Mouse (Mus musculus) heart, embryonic 14.5 days (tissue): Measurements from ENCODE around the gene Sigmar1. TPM values are rescaled to one million over a fixed set of nuclear protein-coding genes. Genes with fewer than 3 reads are reported as not detected.
A peak's percentile ranks its signal among the peaks of the same experiment; 100 is the strongest.

Experiments
- ATAC-seq: fragments of 200-750 bp; cut with Nextera tagmentation; 2 replicates; pipeline ENCODE4 v1.8.0; 2017; ENCODE audit warnings: low read depth, moderate TSS enrichment; ENCODE audit not compliant: insufficient number of reproducible peaks, insufficient read depth, low FRiP score
- H3K27ac ChIP-seq, 2 experiments: fragments of 200-500 bp in 1 of 2; fragments of 300-500 bp in 1 of 2; sonication (generic) in 1 of 2; replicated peaks in 1 of 2; 2 replicates each; pipeline ENCODE4 v1.5.1; 2012 to 2014; ENCODE audit warnings: low read depth in 2 of 2, low read length in 2 of 2, control low read depth in 1 of 2, mild to moderate bottlenecking in 1 of 2, mixed read lengths in 1 of 2; ENCODE audit not compliant: control insufficient read depth in 1 of 2, insufficient read depth in 1 of 2
- H3K27me3 ChIP-seq: fragments of 300-500 bp; sonication (generic); 2 replicates; pipeline ENCODE4 v1.6.1; 2014; ENCODE audit warnings: mild to moderate bottlenecking, low read length, control low read depth; ENCODE audit not compliant: control insufficient read depth, insufficient read depth
- H3K36me3 ChIP-seq: fragments of 300-500 bp; sonication (generic); 2 replicates; pipeline ENCODE4 v1.6.1; 2014; ENCODE audit warnings: mild to moderate bottlenecking, control low read depth, low read length, mixed read lengths; ENCODE audit not compliant: control insufficient read depth, insufficient read depth
- H3K4me1 ChIP-seq, 2 experiments: fragments of 200-500 bp in 1 of 2; fragments of 300-500 bp in 1 of 2; sonication (generic) in 1 of 2; 2 replicates each; pipeline ENCODE4 v1.6.1; 2012 to 2014; ENCODE audit warnings: low read length in 2 of 2, control low read depth in 1 of 2, mixed read lengths in 1 of 2; ENCODE audit not compliant: control insufficient read depth in 2 of 2, insufficient read depth in 2 of 2
- H3K4me2 ChIP-seq: fragments of 300-500 bp; sonication (generic); 2 replicates; pipeline ENCODE4 v1.6.1; 2014; ENCODE audit warnings: mild to moderate bottlenecking, low read length
- H3K4me3 ChIP-seq, 2 experiments: fragments of 200-500 bp in 1 of 2; fragments of 300-500 bp in 1 of 2; sonication (generic) in 1 of 2; 2 replicates each; pipeline ENCODE4 v1.5.1; 2012 to 2014; ENCODE audit warnings: low read length in 2 of 2, mild to moderate bottlenecking in 2 of 2, control low read depth in 1 of 2, low read depth in 1 of 2, moderate library complexity in 1 of 2; ENCODE audit not compliant: control insufficient read depth in 1 of 2, insufficient read depth in 1 of 2
- H3K9ac ChIP-seq: fragments of 300-500 bp; sonication (generic); 2 replicates; pipeline ENCODE4 v1.6.1; 2014; ENCODE audit warnings: mild to moderate bottlenecking, low read length
- H3K9me3 ChIP-seq: fragments of 300-500 bp; sonication (generic); 2 replicates; pipeline ENCODE4 v1.6.1; 2016; ENCODE audit warnings: low read length, control low read depth; ENCODE audit not compliant: control insufficient read depth
- WGBS: fragments of 180-500 bp; shearing (Covaris S2); extraction: QIAGEN DNeasy Blood & Tissue Kit; methylation state at CpG from one replicate; pipeline ENCODE4 v1.1.7; 2014; 5-methylcytosine and 5-hydroxymethylcytosine counted together
- polyA plus RNA-seq: library from polyadenylated mRNA; unstranded; fragments of >200 nt; fragmentation: Nextera tagmentation; extraction: Ambion mirVana; gene quantifications from 2 replicates; pipeline ENCODE4 v1.2.1, GENCODE M21; 2014

Sigmar1 gene
- polyA plus RNA-seq, 1 experiment from 2014 or later, result 57.0 TPM

- H3K36me3 ChIP-seq, result peaks cover 14% of the 10 kb centered on the region
- 90% methylated on average over 13 of the region's 13 CpGs for WGBS
- no peak for ATAC-seq
- no peaks in the 10 kb centered on the region for H3K27me3 ChIP-seq
- H3K4me1 ChIP-seq, result peaks cover 4 to 10% of the 10 kb centered on the region in 2 experiments
- no peak overlapping the region for H3K9ac ChIP-seq
- H3K4me3 ChIP-seq, result no peak overlapping the region
- H3K27ac ChIP-seq, result no peak overlapping the region
- H3K9me3 ChIP-seq, result no peaks in the 10 kb centered on the region; the same call in 1 of the 2 replicates
- H3K4me2 ChIP-seq, result no peak overlapping the region
Measured at GRCm38 (mm10) chr4:41739260-41739659, 16.7 kb downstream of the Sigmar1 start.

GRCm38 (mm10) chr4:41738256-41738603 is 17.7 kb downstream of the Sigmar1 start:
- Histone ChIP-seq H3K27me3 (peaks cover 8% of the 10 kb centered on the region; the same call in 1 of the 2 replicates), H3K9me3 (no peaks in the 10 kb centered on the region; the same call in 1 of the 2 replicates), H3K9ac (no peak overlapping the region), H3K4me1 (peaks cover 4 to 10% of the 10 kb centered on the region in 2 experiments), H3K36me3 (peaks cover 14% of the 10 kb centered on the region), H3K4me3 (no peak overlapping the region), H3K4me2 (no peak overlapping the region), H3K27ac (no peak overlapping the region)
- WGBS, result 74% methylated on average over 1 of the region's 1 CpGs
- ATAC-seq, result no peak

- H3K36me3 ChIP-seq, result peaks cover 14% of the 10 kb centered on the region
- H3K4me1 ChIP-seq, result peaks cover 4 to 10% of the 10 kb centered on the region in 2 experiments
- no peaks in the 10 kb centered on the region; the same call in 1 of the 2 replicates for H3K9me3 ChIP-seq
- no peak overlapping the region for H3K4me2 ChIP-seq
- peaks cover 13% of the 10 kb centered on the region for H3K27me3 ChIP-seq
- H3K4me3 ChIP-seq, result no peak overlapping the region
- no peak overlapping the region for H3K27ac ChIP-seq
- no peak overlapping the region for H3K9ac ChIP-seq
- WGBS, result 44% methylated on average over 8 of the region's 8 CpGs
- no peak for ATAC-seq
Measured at GRCm38 (mm10) chr4:41737602-41738255, 18.2 kb downstream of the Sigmar1 start.

DNA sequence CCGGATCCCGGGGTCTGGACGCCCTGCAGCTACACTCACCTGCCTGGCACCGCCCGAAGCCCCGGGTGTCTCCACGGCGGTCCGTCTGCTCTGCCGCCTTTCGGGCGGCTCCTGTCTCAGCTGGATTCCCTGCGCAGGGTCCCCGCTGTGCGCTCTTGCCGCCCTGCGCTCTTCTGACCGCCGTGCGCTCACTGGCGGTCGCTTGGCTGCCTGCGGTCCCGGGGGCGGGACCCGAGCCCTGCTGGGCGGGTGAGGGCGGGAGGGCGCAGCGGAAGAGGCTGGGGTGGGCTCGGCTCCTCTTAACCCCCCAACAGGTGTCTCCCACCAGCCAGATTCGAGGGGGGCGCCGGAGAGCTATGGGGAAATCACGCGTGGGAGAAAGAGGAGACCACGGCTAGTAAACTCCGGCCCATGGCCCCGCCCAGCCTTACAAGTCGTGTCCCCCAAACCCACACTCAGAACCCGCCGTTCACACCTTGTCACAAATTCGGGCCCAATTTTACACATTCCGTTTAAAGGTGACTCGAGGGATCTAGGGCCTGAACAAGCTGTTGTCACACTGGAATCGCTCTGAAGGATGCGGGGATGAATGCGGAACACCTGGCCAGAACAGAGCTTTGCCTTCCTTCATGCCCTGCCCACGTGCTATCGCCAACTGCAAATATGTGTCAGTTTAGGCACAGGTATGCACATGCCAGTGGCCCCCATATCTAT is 24.7 kb downstream of the Sigmar1 start, which contains the start of gene Arid3c:
Gene Arid3c, minus strand, starts transcription at position 91 of the 714 bp plus-strand sequence.
- no peak for ATAC-seq

DNA sequence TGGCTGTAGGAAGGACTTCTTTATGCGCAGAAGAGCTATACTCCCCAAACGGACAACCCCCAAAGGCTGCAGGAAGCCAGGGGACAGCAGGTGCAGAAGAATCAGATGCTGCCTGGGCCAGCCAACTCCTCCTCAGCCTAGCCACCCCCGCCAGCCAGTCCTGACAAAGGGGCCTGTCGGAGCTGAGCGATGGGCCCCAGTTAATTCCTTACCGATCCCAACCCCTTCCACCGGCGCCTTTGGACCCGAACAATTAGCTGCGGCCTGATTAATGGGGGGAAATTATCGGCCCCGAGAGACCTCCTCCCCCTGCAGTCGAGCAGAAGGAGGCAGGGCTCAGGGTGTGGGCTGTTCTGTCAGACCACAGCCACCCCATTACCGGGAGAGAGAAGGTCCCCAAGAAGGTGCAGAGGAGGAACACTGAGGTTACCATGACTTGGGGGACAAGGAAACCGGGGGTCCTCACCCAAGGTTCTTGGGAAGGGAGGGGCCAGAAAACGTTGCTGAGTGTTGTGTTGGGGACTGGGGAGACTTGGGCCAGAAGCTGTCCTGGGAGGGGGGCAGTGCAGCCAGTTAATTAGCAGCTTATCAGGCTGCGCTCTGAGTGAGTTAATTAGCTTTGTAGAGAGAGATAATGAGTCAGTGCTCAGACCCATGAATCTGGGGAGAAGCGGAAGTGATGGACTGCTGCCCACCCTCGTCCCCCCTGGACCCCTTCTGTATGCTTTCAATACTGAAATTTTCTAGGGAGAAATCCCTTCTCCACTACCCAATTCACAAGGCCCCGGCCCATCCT is 28.9 kb downstream of the Sigmar1 start:
- Histone ChIP-seq H3K9me3 (no peaks in the 10 kb centered on the region), H3K9ac (no peak overlapping the region), H3K4me1 (peaks cover 0 to 13% of the 10 kb centered on the region in 2 experiments; a peak in 2 of 4 replicates), H3K36me3 (no peaks in the 10 kb centered on the region), H3K27me3 (peaks cover 82% of the 10 kb centered on the region), H3K4me2 (no peak overlapping the region), H3K4me3 (no peak overlapping the region), H3K27ac (no peak overlapping the region)
- no peak for ATAC-seq
- 18% methylated on average over 20 of the region's 20 CpGs for WGBS

More for the DNA sequence above, 24.7 kb downstream of the Sigmar1 start, which contains the start of gene Arid3c:
- Histone ChIP-seq H3K4me1 (peaks cover 0 to 8% of the 10 kb centered on the region in 2 experiments; a peak in 1 of 4 replicates), H3K27me3 (peaks cover 72% of the 10 kb centered on the region), H3K27ac (no peak within 1 kb of the TSS), H3K9me3 (no peaks in the 10 kb centered on the region; the same call in 1 of the 2 replicates), H3K4me3 (peak within 1 kb of the TSS; percentile 30 to 41), H3K9ac (peak within 1 kb of the TSS; percentile 46), H3K4me2 (peak within 1 kb of the TSS; percentile 78), H3K36me3 (no peaks in the 10 kb centered on the region)
- WGBS, result 3% methylated on average over 46 of the region's 50 CpGs

DNA sequence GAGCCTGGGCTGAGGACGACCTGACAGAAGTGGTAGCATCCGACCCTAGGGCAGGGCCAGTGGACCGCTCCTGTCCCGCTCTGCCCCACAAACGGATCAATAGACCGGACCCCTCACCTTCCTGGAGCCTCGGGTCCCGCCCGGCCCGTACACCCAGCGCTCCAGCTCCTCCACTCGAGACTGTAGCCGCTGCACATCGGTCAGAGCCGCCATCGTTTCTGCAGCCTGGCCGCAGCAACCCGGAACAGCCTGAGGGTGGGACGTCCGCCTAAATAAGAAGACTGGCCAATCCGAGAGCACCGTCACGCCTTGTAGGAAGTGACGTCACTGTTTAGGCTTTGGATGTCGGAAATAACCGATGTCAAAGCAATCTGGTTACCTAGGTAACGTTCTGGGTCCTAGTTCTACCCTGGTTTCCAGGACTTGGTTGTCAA is 33.0 kb downstream of the Sigmar1 start, which contains the start of gene Dctn3:
Gene Dctn3, minus strand, starts transcription at position 253 of the 434 bp plus-strand sequence.
- Histone ChIP-seq H3K9me3 (no peaks in the 10 kb centered on the region), H3K4me3 (peak within 1 kb of the TSS; percentile 65 to 94), H3K27ac (no peak within 1 kb of the TSS), H3K4me2 (peak within 1 kb of the TSS; percentile 68), H3K9ac (peak within 1 kb of the TSS; percentile 82), H3K4me1 (peaks cover 0 to 8% of the 10 kb centered on the region in 2 experiments; a peak in 2 of 4 replicates), H3K27me3 (peaks cover 45% of the 10 kb centered on the region), H3K36me3 (peaks cover 28% of the 10 kb centered on the region)
- peak; percentile 86 for ATAC-seq
- under 1% methylated on average over 27 of the region's 27 CpGs for WGBS

DNA sequence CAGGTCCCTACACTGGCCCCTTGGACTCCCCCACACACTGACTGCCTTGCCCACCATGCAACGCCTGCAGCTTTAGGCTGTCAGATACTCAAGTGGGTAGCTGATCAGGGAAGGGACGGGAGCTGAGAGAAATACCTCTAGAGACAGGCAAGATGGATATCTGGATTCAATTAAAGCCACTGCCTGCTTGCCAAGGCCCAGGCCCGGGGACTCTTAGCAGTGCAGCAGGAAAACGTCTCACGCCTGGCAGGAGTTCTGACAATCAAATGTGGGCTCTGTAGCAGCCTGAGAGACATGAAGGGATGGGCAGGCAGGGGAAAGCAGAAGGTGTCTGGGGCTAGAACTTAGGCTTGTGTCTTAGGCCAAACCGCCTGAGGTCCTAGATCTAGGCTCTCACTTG is 39.1 kb downstream of the Sigmar1 start:
- 51% methylated on average over 6 of the region's 6 CpGs for WGBS
- peaks cover 50% of the 10 kb centered on the region for H3K36me3 ChIP-seq
- no peak for ATAC-seq
- no peaks in the 10 kb centered on the region for H3K27me3 ChIP-seq
- no peak overlapping the region for H3K9ac ChIP-seq
- peaks cover 13 to 15% of the 10 kb centered on the region in 2 experiments for H3K4me1 ChIP-seq
- H3K4me2 ChIP-seq, result no peak overlapping the region
- no peak overlapping the region for H3K27ac ChIP-seq
- H3K4me3 ChIP-seq, result no peak overlapping the region
- no peaks in the 10 kb centered on the region for H3K9me3 ChIP-seq
